Mouse (Mus musculus) CD4-positive, CD25-positive, alpha-beta regulatory T cell, adult 9 weeks (primary cell): ENCODE measurements around the gene Olfr801. TPM values are rescaled to one million over a fixed set of nuclear protein-coding genes. Genes with fewer than 3 reads are reported as not detected.

ENCODE experiments used
- polyA plus RNA-seq: library from polyadenylated mRNA; unstranded; fragments of 100-300 nt; shearing (Covaris generic); gene quantifications from one replicate; pipeline ENCODE4 v1.2.1, GENCODE M21; 2017

Olfr801 gene
- polyA plus RNA-seq: not detected

DNA sequence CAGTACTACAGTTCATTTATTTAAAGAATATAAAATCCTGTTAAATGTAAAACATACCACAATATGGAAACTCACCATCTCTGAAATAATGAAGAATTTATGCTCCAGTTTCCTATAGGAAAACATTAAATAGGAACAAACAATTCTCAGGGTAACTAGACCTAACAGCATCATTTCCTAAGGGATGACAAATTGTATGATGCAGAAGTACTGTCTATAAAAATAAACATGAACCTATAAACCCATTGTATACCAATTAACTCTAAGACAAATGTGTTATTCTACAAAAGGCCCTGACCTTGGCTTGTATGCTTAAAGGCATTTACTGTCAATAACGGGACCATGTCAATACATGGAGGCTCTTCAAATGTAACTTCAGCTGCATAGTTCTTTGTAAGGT lies at the start of gene Olfr801:
Gene Olfr801, minus strand, starts transcription at position 101 of the 400 bp plus-strand sequence.

DNA sequence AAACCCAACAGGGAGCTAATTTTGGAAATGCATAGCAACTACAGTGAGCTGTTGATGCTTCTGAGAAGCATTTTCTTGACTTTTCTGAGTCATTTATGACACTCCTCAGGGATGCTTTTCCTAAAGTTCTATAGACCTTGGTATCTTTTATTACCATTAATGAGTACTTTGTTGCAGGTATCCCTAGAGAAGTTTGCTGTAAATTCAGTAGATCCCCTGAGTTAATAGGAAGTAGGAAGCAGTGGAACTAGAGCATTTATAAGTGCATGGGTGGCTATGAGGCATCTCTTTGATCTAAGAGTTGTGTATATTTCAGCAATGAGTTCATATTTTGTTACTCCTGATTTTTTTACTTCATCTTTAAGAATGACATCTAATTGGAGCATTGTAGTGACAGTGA lies 29.2 kb upstream of the Olfr801 start, which contains the start of gene Olfr804:
Gene Olfr804, plus strand, starts transcription at position 301 of the 400 bp plus-strand sequence.

DNA sequence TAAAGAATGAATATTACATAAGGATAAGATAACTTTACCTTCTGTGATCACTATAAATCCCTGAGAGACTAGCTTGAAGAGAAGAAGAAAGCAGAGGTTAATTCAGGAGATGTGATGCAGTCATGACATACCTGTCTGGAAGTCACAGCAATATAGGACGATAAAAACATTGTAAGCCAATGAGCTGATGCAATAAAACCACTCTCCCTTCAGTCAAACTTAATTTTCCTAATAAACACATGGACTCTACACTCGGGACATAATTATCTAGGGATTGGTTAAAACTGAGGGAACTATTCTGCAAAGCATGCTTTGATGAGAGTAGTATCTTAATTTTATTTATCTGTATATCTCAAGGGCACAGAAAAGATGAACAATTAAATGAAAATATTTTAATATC lies 20.5 kb upstream of the Olfr801 start, which contains the start of gene Olfr803:
Gene Olfr803, minus strand, starts transcription at position 101 of the 400 bp plus-strand sequence.

DNA sequence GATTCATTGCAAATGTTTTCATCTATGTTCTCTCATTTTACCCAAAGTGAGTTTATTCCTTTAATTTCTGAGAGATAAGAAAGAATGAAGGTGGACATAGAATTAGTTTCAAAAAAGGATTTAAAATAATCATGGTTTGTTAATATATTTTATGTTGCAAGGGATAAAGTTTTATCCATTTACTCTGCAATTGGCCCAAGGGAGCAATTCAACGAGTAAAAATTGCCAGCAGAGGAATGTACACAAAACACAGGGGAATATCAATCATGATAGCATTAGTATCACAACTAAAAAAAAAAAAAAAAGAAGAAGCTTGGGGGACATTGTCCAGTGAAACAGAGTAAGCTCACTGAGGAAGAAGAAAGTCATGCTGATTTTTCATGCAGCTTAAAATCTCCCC lies 14.4 kb upstream of the Olfr801 start, which contains the start of gene Olfr802:
Gene Olfr802, minus strand, starts transcription at position 101 of the 400 bp plus-strand sequence.

DNA sequence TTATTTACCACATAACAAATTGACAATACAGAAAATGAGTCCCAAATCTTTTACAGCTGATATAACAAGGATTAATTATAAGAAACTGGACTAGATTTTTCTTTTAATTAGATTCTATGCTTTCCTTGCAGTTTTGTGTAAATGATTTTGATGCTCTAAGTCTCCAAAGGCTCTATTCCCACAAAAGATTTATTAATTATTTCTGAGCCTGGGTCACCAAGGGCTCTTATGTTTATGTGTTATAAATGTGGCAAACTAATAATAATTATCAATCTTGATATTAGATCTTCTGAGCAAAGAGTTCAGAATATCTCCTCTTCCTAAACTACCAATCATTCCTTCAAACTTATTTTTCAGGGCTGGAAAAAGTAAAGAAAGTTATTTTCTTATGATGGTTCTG lies 16.3 kb downstream of the Olfr801 start, which contains the start of gene Olfr800:
Gene Olfr800, plus strand, starts transcription at position 301 of the 400 bp plus-strand sequence.

DNA sequence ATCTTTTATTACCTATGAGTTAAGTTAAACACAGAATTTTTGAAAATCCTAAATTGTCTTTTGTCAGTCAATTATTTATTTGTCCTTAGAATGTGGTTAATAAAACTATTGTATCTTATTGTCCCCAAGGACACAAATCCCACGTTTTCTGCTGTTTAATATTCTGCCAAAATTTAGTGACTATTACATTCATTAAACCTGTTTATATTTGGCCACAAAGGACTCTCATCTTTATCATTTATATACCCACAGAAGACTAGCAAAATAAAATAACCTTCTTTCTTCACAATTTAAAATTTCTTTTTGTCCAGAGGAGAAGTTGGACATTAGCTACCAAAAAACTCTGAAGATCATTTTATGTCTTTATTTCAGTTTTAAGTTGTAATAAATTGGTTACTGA lies 36.5 kb downstream of the Olfr801 start, which contains the start of gene Olfr799:
Gene Olfr799, plus strand, starts transcription at position 301 of the 400 bp plus-strand sequence.

DNA sequence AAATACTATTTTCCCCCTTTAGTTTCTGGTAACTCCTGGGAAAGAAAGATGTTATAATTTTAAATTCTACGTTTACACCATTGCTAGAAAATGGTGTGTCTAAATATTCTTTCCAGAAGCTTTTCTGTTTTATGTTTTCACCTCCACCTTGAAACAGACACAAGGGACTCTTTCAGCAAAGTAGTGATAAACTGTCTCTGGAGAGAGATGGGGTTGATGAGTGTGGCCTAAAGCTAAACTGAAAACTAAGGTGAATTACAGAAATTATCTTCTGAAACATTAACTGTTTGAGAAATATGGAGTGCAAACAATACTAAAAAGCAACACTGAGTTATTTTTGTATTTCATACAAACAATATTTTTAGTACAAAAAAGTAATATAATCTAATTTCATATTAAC lies 45.8 kb downstream of the Olfr801 start, which contains the start of gene Olfr798:
Gene Olfr798, minus strand, starts transcription at position 101 of the 400 bp plus-strand sequence.

Other genes with a start within 250 kb of the Olfr801 start
- not detected for gene Olfr786, start 246.6 kb downstream of the Olfr801 start, polyA plus RNA-seq
- gene Olfr787, start 212.0 kb downstream of the Olfr801 start, polyA plus RNA-seq: not detected
- gene Olfr788, start 202.9 kb downstream of the Olfr801 start, polyA plus RNA-seq: not detected
- gene Olfr789, start 189.1 kb downstream of the Olfr801 start, polyA plus RNA-seq: not detected
- not detected for gene Olfr790, start 175.4 kb downstream of the Olfr801 start, polyA plus RNA-seq
- gene Olfr791, start 152.1 kb downstream of the Olfr801 start, polyA plus RNA-seq: not detected
- gene Olfr792, start 134.7 kb downstream of the Olfr801 start, polyA plus RNA-seq: not detected
- not detected for gene Olfr794, start 106.2 kb downstream of the Olfr801 start, polyA plus RNA-seq
- not detected for gene Olfr796, start 61.3 kb downstream of the Olfr801 start, polyA plus RNA-seq
- 0.07 TPM for gene Olfr798, start 45.9 kb downstream of the Olfr801 start, polyA plus RNA-seq
- not detected for gene Olfr799, start 36.4 kb downstream of the Olfr801 start, polyA plus RNA-seq
- gene Olfr800, start 16.2 kb downstream of the Olfr801 start, polyA plus RNA-seq: not detected
- gene Olfr802, start 14.3 kb upstream of the Olfr801 start, polyA plus RNA-seq: not detected
- gene Olfr803, start 20.4 kb upstream of the Olfr801 start, polyA plus RNA-seq: not detected
- not detected for gene Olfr804, start 29.3 kb upstream of the Olfr801 start, polyA plus RNA-seq
- not detected for gene Olfr805, start 55.5 kb upstream of the Olfr801 start, polyA plus RNA-seq
- not detected for gene Olfr806, start 68.1 kb upstream of the Olfr801 start, polyA plus RNA-seq
- not detected for gene Olfr807, start 83.9 kb upstream of the Olfr801 start, polyA plus RNA-seq
- not detected for gene Olfr808, start 91.6 kb upstream of the Olfr801 start, polyA plus RNA-seq
- gene Olfr809, start 100.8 kb upstream of the Olfr801 start, polyA plus RNA-seq: not detected
- gene Olfr810, start 121.1 kb upstream of the Olfr801 start, polyA plus RNA-seq: not detected
- not detected for gene Olfr811, start 130.5 kb upstream of the Olfr801 start, polyA plus RNA-seq
- gene Olfr812, start 172.2 kb upstream of the Olfr801 start, polyA plus RNA-seq: not detected
- not detected for gene Olfr813, start 181.5 kb upstream of the Olfr801 start, polyA plus RNA-seq
- not detected for gene Olfr814, start 206.0 kb upstream of the Olfr801 start, polyA plus RNA-seq
- gene Olfr815, start 232.0 kb upstream of the Olfr801 start, polyA plus RNA-seq: not detected
- not detected for gene Olfr816, start 241.7 kb upstream of the Olfr801 start, polyA plus RNA-seq